Mouse (Mus musculus): ENCODE data around the gene Gal3st4. TPM values are rescaled to one million over a fixed set of nuclear protein-coding genes. Genes with fewer than 3 reads are reported as not detected.
A peak's percentile ranks its signal among the peaks of the same experiment; 100 is the strongest.

The Gal3st4 gene
- total RNA-seq (2021) = 0.19 TPM in 1 of 2 replicates, not detected in the other
- long read RNA-seq, experiment 1 = 0 reads
- long read RNA-seq, experiment 2, partial matches to known transcripts = 0 of 1 reads
- long read RNA-seq, experiment 2, other reads (novel, unspliced or antisense) = 0 of 1 reads

DNA sequence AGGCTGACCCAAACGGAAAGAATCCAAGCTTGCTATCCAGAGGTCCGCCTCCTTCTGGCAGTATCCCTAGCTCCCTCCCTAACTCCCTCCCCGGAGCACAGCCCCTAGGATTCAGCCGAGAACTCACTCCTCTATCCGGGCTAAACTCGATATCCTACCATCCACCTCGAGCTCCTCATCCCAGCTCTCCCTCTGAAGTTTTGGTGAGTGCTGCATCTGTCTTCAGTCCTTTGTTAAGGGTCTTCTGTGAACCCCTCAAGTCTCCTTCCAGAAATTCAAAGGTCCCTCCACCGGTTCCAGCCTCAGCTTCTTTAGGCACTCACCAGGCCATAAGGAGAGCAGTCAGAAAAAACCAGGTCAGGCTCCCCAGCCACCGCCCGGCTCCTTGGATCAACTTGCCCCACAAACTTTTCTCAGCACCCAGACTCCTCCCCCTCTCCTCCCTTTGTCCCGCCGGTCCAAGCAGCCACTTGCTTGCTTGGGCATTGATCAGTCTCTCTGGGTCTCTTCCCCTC is at the start of gene Gal3st4:
Gene Gal3st4, minus strand, starts transcription at position 432 of the 515 bp plus-strand sequence.
- DNase-seq = no peak

DNA sequence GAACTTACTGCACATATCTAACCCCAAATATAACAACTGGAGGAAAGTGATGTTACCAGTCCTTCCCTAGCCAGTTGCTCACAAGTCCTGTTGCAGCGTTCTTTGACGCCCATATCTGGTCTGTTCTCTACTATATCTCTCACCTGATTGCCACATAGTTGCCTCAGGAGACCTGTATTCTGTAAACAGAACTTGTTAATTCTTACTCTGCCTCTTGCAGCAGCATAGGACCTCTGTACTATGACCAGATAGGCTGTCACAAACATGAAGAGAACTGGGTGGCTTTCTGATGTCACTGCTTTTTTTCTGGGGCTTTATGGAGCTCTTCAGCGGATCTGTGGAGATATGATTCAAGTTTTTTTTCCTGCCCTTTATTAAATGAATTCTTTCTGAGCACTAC is 40.2 kb upstream of the Gal3st4 start:
- DNase-seq = no peak

DNA sequence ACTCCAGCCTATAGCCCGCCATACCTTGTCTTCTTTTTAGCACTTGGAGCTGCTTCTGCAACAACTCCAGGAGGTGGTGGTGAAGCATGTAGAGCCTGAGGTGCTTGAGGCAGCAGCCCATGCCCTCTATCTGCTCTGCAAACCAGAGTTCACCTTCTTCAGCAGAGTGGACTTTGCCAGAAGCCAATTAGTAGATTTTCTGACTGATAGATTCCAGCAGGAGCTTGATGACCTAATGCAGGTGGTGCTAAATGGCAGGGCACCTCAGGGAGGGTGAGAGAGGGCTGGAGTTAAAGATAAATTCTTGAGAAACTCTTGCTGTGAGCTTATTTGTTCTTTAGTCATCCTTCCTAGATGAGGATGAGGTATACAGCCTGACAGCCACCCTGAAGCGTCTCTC is 27.0 kb upstream of the Gal3st4 start:
- DNase-seq = no peak

DNA sequence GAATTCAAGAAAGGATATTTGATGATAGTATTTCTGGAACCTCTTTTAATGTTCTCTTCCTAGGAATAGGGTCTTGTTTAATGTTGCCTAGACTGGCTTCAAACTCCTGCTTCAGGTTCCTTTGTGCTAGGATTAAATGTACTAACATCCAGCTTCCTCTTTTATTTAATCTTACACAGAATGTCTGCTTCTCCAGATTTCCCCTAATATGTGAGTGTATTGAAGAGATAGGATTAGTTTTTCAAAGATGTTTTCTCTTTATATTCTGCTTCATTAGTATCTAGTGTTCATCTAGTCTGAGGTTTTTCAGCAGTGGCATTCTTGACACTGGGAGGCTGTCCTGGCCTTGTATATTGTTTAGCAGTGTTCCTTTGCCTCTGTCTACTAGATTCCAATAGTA is 21.5 kb upstream of the Gal3st4 start:
- no peak for DNase-seq

DNA sequence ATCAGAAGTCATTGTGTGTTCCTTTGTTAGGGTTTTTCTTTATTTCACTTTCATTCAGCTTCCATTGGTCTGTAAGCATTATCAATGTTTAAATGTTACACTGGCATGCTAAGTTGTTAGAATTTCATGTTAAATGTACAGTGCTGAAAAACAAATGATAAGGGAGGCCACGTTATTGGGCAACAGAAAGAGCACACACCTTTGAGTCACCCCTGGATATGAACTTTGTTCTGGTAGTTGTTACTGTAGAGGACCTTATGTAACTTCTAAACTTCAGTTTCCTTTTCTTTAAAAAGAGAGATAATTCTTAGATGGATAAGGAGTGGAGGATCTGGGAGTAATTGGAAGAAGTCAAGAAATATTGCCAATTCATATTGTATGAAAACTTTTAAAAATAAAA is 19.0 kb upstream of the Gal3st4 start:
- DNase-seq = no peak

DNA sequence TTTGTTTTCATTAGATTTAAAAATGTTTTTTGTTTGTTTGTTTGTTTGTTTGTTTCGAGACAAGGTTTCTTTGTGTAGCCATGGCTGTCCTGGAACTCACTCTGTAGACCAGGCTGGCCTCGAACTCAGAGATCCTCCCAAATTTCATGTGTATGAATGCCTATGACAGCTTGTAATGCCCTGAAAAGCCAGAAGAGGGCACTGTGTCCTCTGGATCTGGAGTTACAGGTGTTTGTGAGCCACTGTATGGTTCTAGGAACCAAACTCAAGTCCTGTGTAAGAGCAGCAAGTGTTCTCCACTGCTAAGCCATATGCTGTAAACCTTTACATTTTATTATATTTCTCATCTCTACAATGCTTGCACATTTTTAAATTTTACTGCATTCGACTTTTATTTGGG is 15.2 kb upstream of the Gal3st4 start:
- DNase-seq = no peak

DNA sequence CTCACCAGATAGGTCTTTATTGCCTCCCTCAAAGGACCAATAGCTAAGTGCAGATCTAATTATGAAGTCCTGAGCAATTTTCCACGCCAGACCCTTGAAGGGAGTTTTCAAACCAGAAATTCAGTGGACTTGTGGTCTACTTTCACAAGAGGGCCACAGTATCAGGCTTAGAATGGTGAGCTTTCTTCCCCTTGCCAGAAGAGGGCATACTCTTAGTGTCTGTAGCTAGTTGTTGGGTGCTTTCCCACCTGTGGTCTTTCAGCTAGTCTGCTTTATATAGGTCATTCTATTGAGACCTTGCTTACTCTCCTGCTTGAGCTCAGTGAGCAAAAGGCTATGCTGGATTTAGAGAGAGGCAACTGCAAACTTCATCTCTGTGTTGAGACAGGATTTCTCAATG is 10.9 kb upstream of the Gal3st4 start:
- no peak for DNase-seq

DNA sequence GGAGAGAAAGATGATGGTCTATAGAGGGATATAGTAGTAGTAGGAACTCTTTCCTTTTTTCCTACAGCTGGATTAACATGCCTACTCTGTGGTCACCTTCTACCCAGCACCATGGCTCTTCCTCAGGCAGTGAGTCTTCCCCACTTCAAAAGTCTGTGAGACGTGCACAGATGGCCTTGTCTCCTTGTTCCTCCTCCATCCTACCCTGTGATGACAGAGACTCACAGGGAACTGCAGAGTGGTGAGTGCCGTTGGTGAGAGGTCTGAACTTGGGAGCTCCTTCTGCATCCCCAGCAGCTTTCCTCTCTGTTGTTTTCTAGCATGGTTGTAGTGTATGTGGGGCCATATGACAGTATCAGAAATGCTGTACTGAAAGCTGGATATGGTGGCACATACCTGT is 9.2 kb upstream of the Gal3st4 start:
- DNase-seq = no peak

DNA sequence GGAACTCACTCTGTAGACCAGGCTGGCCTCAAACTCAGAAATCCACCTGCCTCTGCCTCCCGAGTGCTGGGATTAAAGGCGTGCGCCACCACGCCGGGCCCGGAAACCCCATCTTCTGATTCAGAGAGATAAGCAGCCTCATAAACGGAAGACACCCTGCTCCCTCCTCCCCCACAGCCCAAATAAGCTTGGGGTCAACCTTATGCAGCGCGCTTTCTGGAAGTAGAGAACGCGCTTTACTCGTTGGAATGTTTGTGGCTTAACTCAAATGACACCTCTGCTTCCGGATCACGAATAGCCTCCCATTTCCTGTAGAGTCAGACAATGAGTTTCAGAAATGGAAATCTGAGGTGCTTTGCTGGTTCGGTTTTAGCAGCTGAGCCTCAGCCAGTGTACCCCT is 8.2 kb upstream of the Gal3st4 start:
- DNase-seq = no peak

DNA sequence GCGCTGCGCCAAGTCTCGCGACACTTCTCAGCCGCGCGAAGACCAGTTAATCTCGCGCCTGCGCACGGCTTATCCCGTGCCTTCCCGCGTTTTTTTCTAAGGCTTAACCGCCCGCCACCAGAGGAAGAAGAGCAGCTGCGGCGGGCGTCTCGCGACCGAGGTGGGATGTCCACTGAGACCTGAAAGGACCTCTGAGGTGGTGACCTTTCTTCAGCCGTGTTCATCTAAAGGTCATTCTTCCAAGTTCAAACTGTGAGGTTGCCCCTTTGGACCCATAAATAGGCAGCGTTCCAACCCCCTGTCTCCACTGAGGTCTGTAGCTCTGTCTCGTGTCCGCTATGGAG is 7.8 kb upstream of the Gal3st4 start:
- no peak for DNase-seq

DNA sequence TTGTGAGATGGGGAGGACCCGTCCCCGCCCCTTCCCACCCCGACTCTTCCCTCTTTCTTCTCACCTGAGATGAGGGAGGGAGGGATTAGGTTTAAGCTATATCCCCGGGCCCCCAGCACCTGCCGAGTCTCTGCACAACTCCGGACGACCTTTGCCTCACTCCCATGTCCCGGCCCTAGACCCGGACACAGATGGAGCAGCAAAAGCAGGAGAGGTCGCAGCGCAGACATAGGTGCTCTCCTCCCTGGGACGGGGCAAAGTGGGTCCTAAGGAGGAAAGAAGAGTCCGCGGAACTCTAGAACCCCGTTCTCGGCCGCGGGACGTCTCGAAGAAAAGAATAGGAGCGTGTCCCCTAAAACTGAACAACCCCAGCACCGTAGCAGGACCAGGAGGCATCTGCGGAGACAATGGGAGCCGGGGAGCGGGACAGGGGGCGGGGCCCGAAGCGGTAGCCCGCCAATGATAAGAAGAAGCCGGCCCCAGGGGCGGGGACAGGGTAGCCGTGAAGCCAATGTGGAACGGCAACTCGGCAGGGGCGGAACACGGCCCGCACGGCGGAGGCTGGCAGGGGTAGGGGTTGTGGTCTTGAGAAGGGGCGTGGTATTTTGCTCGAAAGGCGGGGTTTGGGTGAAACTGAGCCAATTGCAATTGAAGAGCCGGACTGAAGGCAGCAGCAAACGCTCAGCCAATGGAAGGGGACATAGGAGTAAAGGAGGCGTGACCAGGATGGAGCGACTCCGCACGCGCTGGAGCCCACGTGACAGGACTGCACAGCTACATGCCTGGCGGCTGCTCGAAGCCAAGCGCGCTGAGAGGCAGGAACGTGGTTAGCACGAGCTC is 7.2 kb upstream of the Gal3st4 start, which contains the start of the genes Gm43720, Gpc2 and Stag3:
Gene Gm43720, minus strand, starts transcription at position 374 of the 840 bp plus-strand sequence.
Gene Gpc2, minus strand, starts transcription at position 421 of the 840 bp plus-strand sequence.
Gene Stag3, plus strand, starts transcription at position 656 of the 840 bp plus-strand sequence.
- peak; percentile 91 for DNase-seq

DNA sequence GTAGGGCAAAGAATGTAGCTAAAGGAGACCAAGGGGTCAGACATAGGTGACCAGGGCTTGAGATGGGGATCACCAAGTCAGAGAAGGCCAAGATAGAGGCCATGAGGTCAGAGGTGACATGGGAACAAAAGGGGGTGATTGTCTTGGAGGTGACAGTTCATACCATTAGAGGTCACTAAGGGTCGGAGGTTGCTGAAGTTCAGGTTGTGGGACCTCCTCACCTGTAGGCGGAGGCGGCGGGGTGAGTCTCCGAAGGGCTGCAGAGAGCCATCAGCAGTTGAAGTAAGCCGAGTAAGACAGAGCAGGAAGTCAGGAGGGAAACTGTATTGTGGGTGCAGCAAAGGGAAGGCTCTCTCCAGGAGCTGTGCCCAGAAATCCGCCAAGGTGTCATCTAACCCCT is 5.4 kb upstream of the Gal3st4 start:
- no peak for DNase-seq

DNA sequence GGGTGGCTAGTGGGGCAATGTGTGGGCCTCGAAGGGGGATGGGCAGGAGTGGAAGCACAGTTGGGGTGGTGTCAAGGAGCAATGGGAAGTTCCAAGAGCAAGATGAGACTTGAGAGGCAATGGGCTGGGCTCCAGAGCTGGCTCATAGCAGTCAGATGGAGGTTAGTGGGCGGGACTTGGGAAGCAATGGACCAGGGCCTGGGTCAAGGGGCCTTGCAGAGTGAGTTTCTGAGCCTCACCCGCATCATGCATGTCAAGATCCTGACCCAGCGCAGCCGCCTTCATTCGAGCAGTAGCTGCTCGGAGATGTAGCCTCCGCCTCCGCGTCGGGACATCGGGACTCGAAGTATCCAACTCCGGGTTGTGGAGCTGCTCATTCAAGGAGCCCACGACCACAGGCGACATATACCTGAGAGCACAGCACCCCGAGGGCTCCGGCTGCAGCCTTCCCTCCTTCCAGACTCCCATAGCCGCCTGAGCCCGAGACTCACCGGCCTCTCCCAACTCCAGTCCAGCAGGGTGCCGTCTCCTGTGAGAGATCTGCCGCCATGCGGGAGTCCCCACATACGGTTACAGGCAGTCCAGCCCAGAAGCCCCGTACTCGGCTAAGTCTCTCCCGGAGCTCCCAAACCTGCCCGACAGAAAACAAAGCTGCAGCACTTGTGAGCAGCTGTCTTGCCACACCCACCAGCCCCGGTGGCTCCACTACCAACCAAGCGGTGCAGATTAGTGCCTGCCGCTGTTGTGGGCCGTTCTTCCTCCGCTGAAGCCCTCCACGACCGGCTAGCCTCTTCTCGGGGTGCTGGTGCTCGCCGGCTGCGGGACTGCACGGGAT is 2.8 kb upstream of the Gal3st4 start:
- no peak for DNase-seq

DNA sequence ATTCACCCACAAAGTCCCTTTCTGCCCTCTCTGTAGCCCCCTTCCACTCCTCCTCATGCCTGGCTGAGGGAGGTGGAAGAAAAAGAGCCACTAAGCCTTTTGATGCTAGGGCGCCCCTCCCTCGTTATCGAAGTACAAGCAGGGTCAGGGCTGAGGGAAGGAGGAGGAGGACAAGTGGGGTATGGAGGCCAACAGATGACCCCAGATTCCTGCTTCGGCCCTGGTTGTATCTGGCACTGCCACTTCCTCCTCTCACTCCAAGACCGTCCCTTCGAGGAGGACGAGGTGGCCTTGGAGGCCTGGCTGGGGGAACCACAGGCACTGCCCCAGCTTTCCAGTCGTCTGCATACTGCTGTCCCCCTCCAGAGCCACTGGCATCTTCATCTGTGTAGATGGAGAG is 1.5 kb upstream of the Gal3st4 start:
- DNase-seq = no peak

DNA sequence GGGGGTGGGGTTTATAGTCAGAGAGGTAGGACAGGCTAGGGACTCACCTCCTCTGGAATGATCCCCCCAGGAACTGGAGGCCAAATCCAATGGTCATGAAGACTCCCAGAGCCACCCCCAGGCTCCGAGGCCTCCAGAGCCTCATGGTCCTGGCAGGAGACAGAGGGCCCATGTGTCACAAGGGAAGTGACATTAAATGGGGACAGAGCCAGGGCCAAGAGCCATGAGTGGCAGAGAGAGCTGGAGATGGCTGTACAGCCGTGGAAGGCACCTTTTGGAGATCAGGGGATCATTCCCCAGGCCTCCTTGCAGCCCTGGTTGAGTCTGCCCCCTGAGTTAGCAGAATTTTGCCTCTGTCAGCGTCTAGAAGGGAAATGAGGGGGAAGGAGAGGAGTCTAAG is 1.4 kb downstream of the Gal3st4 start:
- peak; percentile 54 for DNase-seq

DNA sequence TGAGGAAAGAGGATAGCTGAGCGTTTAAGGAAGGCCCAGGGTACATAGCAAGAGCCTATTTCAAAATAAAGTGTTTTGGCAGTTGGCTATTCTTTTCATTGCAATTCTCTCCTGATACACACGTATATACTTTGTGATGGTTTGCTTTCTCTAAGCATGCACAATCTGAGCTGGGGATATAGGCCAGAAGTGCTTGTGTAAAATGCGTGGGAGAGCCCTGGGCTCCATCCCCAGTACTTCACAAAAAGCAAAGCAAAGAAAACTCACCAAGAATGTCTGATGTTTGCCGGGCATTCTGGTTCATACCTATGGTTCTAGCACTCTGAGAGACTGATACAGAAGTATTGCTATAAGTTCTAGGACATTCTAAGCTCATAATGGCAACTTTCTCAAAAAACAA is 3.7 kb downstream of the Gal3st4 start:
- no peak for DNase-seq

DNA sequence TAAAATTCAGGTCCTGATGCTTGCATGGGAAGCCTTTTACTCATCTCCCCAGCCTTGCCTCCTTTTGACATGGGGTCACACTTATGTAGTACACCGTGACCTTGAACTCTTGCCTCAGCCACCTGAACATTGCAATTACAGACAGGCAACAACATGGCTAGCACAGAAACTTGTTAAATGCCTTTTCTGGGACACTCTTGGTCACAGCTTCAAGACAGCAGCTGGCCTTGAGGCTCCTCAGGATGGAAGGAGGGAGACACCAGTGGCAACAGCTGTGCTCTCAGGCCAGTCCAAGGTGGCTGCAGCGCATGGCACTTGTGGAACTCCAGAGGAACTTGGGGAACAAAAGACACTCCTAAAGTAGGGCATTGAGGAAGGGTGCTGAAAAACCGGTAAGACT is 5.5 kb downstream of the Gal3st4 start:
- DNase-seq = no peak

DNA sequence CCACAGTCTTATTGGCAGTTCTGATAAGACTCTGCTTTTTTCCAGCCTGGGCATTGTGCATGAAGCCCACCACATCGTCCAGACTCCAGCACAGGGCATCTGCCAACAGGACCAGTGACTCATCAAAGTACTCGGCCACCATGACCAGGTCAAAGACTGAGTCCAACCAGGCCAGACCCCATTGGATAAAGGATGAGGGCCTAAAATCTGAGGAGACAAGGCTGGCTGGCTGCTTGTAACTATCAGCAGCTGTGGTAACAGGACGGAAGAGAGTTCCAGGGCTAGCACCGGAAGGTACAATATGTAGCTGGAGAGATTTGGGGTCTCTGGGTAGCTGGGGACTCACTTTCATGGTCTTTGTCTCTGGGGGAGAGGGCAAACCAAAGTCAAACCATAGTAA is 6.9 kb downstream of the Gal3st4 start:
- no peak for DNase-seq

DNA sequence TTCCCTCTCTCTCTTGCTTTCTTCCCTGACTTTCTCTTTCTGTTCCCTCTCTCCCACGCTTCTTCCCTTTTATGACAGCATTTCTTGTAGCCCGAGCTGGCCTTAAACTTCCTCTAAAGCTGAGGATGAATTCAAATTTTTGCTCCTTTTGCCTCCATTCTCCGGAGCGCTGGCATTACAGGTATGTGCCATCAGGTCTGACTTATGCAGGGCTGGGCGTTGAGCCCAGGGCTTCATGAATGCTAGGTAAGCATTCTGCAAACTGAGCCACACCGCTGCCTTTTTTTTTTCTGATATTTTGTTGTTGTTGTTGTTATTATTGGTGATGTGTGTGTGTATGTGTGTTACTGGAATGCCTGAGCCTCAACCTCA is 8.4 kb downstream of the Gal3st4 start:
- DNase-seq = no peak

DNA sequence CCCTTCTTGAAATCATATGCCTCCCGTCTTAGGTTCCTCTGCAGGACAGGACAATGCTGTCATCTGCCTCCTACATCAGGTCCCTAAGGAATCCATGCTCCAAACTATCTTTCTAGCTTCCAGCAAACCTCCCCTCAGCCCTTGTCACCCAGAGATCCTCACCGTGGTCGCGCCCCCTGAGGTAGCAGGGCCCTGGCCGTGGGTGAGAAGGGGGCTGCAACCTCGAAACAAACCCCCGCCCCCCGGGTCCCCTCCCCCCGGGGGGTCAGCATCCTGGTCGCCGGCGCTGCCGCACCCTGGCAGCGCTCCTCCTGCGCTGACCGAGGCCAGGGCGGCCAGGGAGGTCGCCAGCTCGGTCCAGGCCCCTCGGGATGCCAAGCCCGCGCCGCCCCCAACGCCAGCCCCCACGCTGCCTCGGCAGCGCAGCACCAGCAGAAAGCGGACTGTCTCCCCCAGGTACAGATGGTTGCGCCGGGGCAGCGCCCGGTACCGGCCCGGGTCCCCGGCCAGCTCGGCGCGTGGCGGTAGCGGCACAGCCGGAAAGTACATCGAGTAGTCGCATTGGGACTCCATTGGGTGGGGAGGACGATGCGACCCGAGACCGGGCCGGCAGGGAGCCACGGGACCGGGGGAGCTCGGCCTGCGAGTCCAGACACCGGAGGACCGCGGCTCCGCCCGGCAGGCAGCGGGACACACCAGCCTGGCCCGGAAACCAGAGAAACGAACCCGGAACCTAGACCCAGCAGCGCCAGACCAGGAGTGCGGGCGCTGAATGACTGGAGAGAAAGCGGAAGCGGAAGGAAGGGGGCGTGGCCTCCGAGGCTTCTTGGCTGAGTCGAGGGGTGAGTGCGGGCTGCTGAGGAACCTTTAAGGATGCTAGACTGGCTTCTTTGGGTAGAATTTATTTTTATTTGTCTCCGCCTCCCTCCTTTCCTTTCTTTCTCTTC is 9.1 kb downstream of the Gal3st4 start, which contains the start of gene BC037034:
Gene BC037034, minus strand, starts transcription at position 774 of the 947 bp plus-strand sequence.
- peak; percentile 96 for DNase-seq

DNA sequence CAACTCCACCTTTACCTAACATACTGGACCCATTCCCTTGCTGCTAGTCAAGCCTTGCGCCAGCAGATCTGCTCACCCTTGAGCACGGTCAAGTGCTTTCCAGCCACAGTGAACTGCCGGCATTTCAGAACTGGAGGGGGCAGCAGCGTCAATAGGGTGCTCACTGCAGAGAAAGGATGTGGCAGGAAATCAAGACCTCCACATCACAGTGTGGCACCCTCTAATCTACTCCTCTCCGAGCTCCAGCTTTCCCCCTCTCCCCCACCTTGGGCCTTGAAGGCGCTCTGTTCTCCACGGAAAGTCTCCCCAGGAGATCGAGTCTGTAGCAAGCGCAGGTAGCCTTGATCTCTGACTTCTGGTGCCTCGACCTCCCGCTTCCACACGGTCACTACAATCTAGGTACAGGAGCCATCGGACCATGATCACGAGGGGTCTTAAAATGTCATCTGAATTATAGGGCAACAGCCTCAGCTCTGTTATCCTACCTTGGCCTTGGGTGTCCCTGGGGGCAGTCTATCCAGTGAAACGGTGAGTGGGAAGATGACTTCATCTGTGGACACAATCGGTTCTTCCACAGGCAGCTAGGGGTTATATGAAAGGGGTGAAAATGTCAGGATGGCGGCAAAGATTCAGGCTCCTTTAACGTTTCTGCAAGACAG is 9.9 kb downstream of the Gal3st4 start:
- DNase-seq = no peak

Data from adrenal gland, postnatal 14 days (tissue).